Mouse (Mus musculus) hematopoietic stem cell, adult 5-6 weeks (primary cell): Measurements from ENCODE around the gene Fam20b. TPM values are rescaled to one million over a fixed set of nuclear protein-coding genes. Genes with fewer than 3 reads are reported as not detected.

ENCODE experiments used
- ATAC-seq, 2 experiments: fragments of 125-278 bp in 1 of 2; replicated peaks in 1 of 2; 2 replicates each; pipeline ENCODE4 v1.8.0; 2016 to 2017; ENCODE audit warnings: inconsistent platforms in 2 of 2, mild to moderate bottlenecking in 2 of 2, moderate number of reproducible peaks in 2 of 2, low read depth in 1 of 2, moderate TSS enrichment in 1 of 2; ENCODE audit not compliant: low FRiP score in 2 of 2, poor library complexity in 2 of 2, severe bottlenecking in 2 of 2, insufficient read depth in 1 of 2, low TSS enrichment in 1 of 2
- total RNA-seq: library from RNA; stranded (forward); fragments of 172-1452, 232-1000 nt; gene quantifications from 2 replicates; pipeline ENCODE4 v1.2.3, GENCODE M21; 2017

The Fam20b gene
- total RNA-seq = 41.6 and 43.4 TPM in 2 replicates

GRCm38 (mm10) chr1:156718950-156719805, at the start of gene Fam20b:
TSS of gene Fam20b (minus strand) at chr1:156719086.
- ATAC-seq = peak; percentile 95 to 97

- no peak for ATAC-seq
Measured at GRCm38 (mm10) chr1:156765311-156765710, 46.4 kb upstream of the Fam20b start.

- no peak for ATAC-seq
Measured at GRCm38 (mm10) chr1:156764584-156764983, 45.7 kb upstream of the Fam20b start.

GRCm38 (mm10) chr1:156763280-156763679, 44.4 kb upstream of the Fam20b start:
- no peak for ATAC-seq

- no peak for ATAC-seq
Measured at GRCm38 (mm10) chr1:156761430-156761801, 42.5 kb upstream of the Fam20b start.

GRCm38 (mm10) chr1:156760549-156761429, 41.9 kb upstream of the Fam20b start:
- no peak for ATAC-seq

GRCm38 (mm10) chr1:156758326-156758725, 39.4 kb upstream of the Fam20b start:
- ATAC-seq = no peak

GRCm38 (mm10) chr1:156754608-156755413, 35.9 kb upstream of the Fam20b start:
- peak; percentile 57 to 75 for ATAC-seq

GRCm38 (mm10) chr1:156752990-156753389, 34.1 kb upstream of the Fam20b start:
- no peak for ATAC-seq

GRCm38 (mm10) chr1:156752020-156752724, 33.3 kb upstream of the Fam20b start:
- ATAC-seq = peak; percentile 79 to 80

- ATAC-seq = no peak
Measured at GRCm38 (mm10) chr1:156750261-156750660, 31.4 kb upstream of the Fam20b start.

- ATAC-seq = no peak
Measured at GRCm38 (mm10) chr1:156749136-156749535, 30.2 kb upstream of the Fam20b start.

GRCm38 (mm10) chr1:156748435-156749005, 29.6 kb upstream of the Fam20b start:
- no peak for ATAC-seq

GRCm38 (mm10) chr1:156745188-156745810, 26.4 kb upstream of the Fam20b start:
- ATAC-seq = peak in 1 of 2 experiments; percentile 47; a peak in 1 of 4 replicates

- ATAC-seq = peak; percentile 77 to 78
Measured at GRCm38 (mm10) chr1:156741482-156742411, 22.9 kb upstream of the Fam20b start.
